Mouse (Mus musculus): ENCODE measurements around the gene BC048562. TPM values are rescaled to one million over a fixed set of nuclear protein-coding genes. Genes with fewer than 3 reads are reported as not detected.

The BC048562 gene
- total RNA-seq, 2 experiments from 2014 or later = not detected

- no peak for DNase-seq (ENCODE audit: low spot score)
- intact Hi-C loops (cut with DNase I) = no loop called here
Observed at GRCm38 (mm10) chr9:108494146-108494825, 58.0 kb downstream of the BC048562 start.

- intact Hi-C loops (cut with DNase I) = no loop called here
- DNase-seq (ENCODE audit: low spot score) = no peak
Observed at GRCm38 (mm10) chr9:108494905-108495304, 58.6 kb downstream of the BC048562 start.

Other genes with a start within 250 kb of the BC048562 start
- gene Bsn, start 246.1 kb upstream of the BC048562 start, total RNA-seq (2021) = under 1 TPM; 0.03 TPM
- 100 to 1,000 TPM; 328 to 348 TPM for gene Dag1, start 172.5 kb upstream of the BC048562 start, total RNA-seq (2021)
- gene Nicn1, start 146.1 kb upstream of the BC048562 start, total RNA-seq (2021) = 10 to 100 TPM; 20.3 to 24.2 TPM
- 1 to 10 TPM; 4.9 to 6.6 TPM for gene Amt, start 139.6 kb upstream of the BC048562 start, total RNA-seq (2021)
- 100 to 1,000 TPM; 225 to 248 TPM for gene Rhoa, start 130.4 kb upstream of the BC048562 start, total RNA-seq (2021)
- 10 to 100 TPM; 39.2 to 47.2 TPM for gene Tcta, start 130.3 kb upstream of the BC048562 start, total RNA-seq (2021)
- 100 to 1,000 TPM; 108 to 130 TPM for gene Gpx1, start 97.6 kb upstream of the BC048562 start, total RNA-seq (2021)
- 10 to 100 TPM; 71.1 to 71.4 TPM for gene Usp4, start 88.6 kb upstream of the BC048562 start, total RNA-seq (2021)
- gene 1700102P08Rik, start 43.7 kb upstream of the BC048562 start, total RNA-seq (2021) = under 1 TPM; 0.73 to 0.78 TPM
- gene Ccdc36, start 8.0 kb upstream of the BC048562 start, total RNA-seq (2021) = not detected
- gene Ccdc71, start 24.0 kb downstream of the BC048562 start, total RNA-seq (2021) = 10 to 100 TPM; 25.8 to 26.4 TPM
- gene Klhdc8b, start 25.1 kb downstream of the BC048562 start, total RNA-seq (2021) = 10 to 100 TPM in 1 of 2 experiments, 1 to 10 TPM in 1; 9.5 to 10.1 TPM
- gene Lamb2, start 43.3 kb downstream of the BC048562 start, total RNA-seq (2021) = 100 to 1,000 TPM; 354 to 360 TPM
- gene Usp19, start 54.1 kb downstream of the BC048562 start, total RNA-seq (2021) = 10 to 100 TPM; 78.7 to 93.7 TPM
- 10 to 100 TPM; 74.2 to 74.3 TPM for gene Qars, start 71.2 kb downstream of the BC048562 start, total RNA-seq (2021)
- gene Qrich1, start 80.3 kb downstream of the BC048562 start, total RNA-seq (2021) = 10 to 100 TPM; 61.6 to 65.7 TPM
- 10 to 100 TPM; 47.5 to 47.6 TPM for gene Impdh2, start 123.8 kb downstream of the BC048562 start, total RNA-seq (2021)
- gene Ndufaf3, start 131.0 kb downstream of the BC048562 start, total RNA-seq (2021) = 10 to 100 TPM; 70.6 to 77.9 TPM
- gene Dalrd3, start 133.4 kb downstream of the BC048562 start, total RNA-seq (2021) = 10 to 100 TPM; 21.0 to 21.3 TPM
- gene Wdr6, start 142.3 kb downstream of the BC048562 start, total RNA-seq (2021) = 10 to 100 TPM; 14.3 to 16.1 TPM
- gene P4htm, start 161.2 kb downstream of the BC048562 start, total RNA-seq (2021) = 10 to 100 TPM; 14.5 to 18.5 TPM
- 10 to 100 TPM; 41.3 to 42.2 TPM for gene Arih2, start 212.9 kb downstream of the BC048562 start, total RNA-seq (2021)
- gene Slc25a20, start 225.6 kb downstream of the BC048562 start, total RNA-seq (2021) = 100 to 1,000 TPM; 192 to 211 TPM